Comparison of ENCODE assay signal across 13 mouse cellular contexts in genomic region chr4:131638105-131638504, GRCm38 (mm10).
"Had no signal": no experiment of that assay in that cellular context is flagged by ENCODE, and none has a peak within 500 bp of the region (broad histone marks: within the 10 kb centered on the region; RNA-seq: fewer than 3 reads in every experiment).

No protein-coding gene starts in this region.

- H3K4me1 ChIP-seq: liver, embryonic 15.5 days had no signal

- H3K4me2 ChIP-seq: liver, embryonic 11.5 days; liver, embryonic 15.5 days; lung, embryonic 14.5 days; neural tube, embryonic 15.5 days had no signal

- H3K4me3 ChIP-seq: limb, embryonic 10.5 days; liver, embryonic 15.5 days; midbrain, embryonic 10.5 days; myocyte; neural tube, embryonic 15.5 days had no signal

- DNase-seq: lung, embryonic 14.5 days; lung, postnatal 10 days; lung, postnatal 4 days; midbrain, embryonic 14.5 days; right cerebral cortex, adult 18-20 months; thymus, postnatal 36 days had no signal

- H3K9ac ChIP-seq: liver, embryonic 15.5 days; lung, embryonic 14.5 days; neural tube, embryonic 15.5 days had no signal

- ATAC-seq: hindbrain, postnatal 0 days had no signal

- H3K27ac ChIP-seq: hindbrain, postnatal 0 days; limb, embryonic 10.5 days; liver, embryonic 15.5 days; midbrain, embryonic 10.5 days; neural tube, embryonic 15.5 days had no signal

- H3K27me3 ChIP-seq: liver, embryonic 15.5 days; neural tube, embryonic 15.5 days had no signal

- H3K36me3 ChIP-seq: limb, embryonic 10.5 days; liver, embryonic 15.5 days; midbrain, embryonic 10.5 days; neural tube, embryonic 15.5 days had no signal

- H3K9me3 ChIP-seq: limb, embryonic 10.5 days; liver, embryonic 15.5 days; midbrain, embryonic 10.5 days; neural tube, embryonic 15.5 days had no signal
